Mouse (Mus musculus): Measurements from ENCODE around the gene Tnrc6c. TPM values are rescaled to one million over a fixed set of nuclear protein-coding genes. Genes with fewer than 3 reads are reported as not detected.
A peak's percentile ranks its signal among the peaks of the same experiment; 100 is the strongest.

The Tnrc6c gene
- polyA plus RNA-seq, 1 experiment: 16.9 TPM

GRCm38 (mm10) chr11:117710815-117711294 lies 56.8 kb downstream of the Tnrc6c start:
- H3K4me1 ChIP-seq (ENCODE audit: control insufficient read depth, insufficient read depth, low read length): peaks cover 29% of the 10 kb centered on the region
- no peak overlapping the region for H3K4me3 ChIP-seq (ENCODE audit: insufficient read depth, low read length)
- TF ChIP-seq CTCF (IDR thresholded peaks at IDR 0.05; ENCODE audit: low read depth, low read length) (no peak), POLR2A (IDR thresholded peaks at IDR 0.05; ENCODE audit: borderline replicate concordance, low read depth, low read length) (no peak)
- no peak overlapping the region for H3K27ac ChIP-seq (ENCODE audit: insufficient read depth, low read depth, low read length)

- no peak for TF ChIP-seq CTCF (IDR thresholded peaks at IDR 0.05; ENCODE audit: low read depth, low read length)
- TF ChIP-seq POLR2A (IDR thresholded peaks at IDR 0.05; ENCODE audit: borderline replicate concordance, low read depth, low read length): no peak
- Histone ChIP-seq H3K4me3 (ENCODE audit: insufficient read depth, low read length) (no peak overlapping the region), H3K4me1 (ENCODE audit: control insufficient read depth, insufficient read depth, low read length) (peaks cover 20% of the 10 kb centered on the region), H3K27ac (ENCODE audit: insufficient read depth, low read depth, low read length) (peak overlapping the region; percentile 57)
Measured at GRCm38 (mm10) chr11:117712065-117712464, 58.0 kb downstream of the Tnrc6c start.

GRCm38 (mm10) chr11:117713375-117713774 lies 59.3 kb downstream of the Tnrc6c start:
- Histone ChIP-seq H3K27ac (ENCODE audit: insufficient read depth, low read depth, low read length) (no peak overlapping the region), H3K4me3 (ENCODE audit: insufficient read depth, low read length) (no peak overlapping the region), H3K4me1 (ENCODE audit: control insufficient read depth, insufficient read depth, low read length) (peaks cover 16% of the 10 kb centered on the region)
- TF ChIP-seq POLR2A (IDR thresholded peaks at IDR 0.05; ENCODE audit: borderline replicate concordance, low read depth, low read length) (no peak), CTCF (IDR thresholded peaks at IDR 0.05; ENCODE audit: low read depth, low read length) (no peak)

GRCm38 (mm10) chr11:117718838-117719237 lies 64.7 kb downstream of the Tnrc6c start:
- peaks cover 28% of the 10 kb centered on the region for H3K4me1 ChIP-seq (ENCODE audit: control insufficient read depth, insufficient read depth, low read length)
- no peak overlapping the region for H3K4me3 ChIP-seq (ENCODE audit: insufficient read depth, low read length)
- TF ChIP-seq POLR2A (IDR thresholded peaks at IDR 0.05; ENCODE audit: borderline replicate concordance, low read depth, low read length): no peak
- TF ChIP-seq CTCF (IDR thresholded peaks at IDR 0.05; ENCODE audit: low read depth, low read length): no peak
- H3K27ac ChIP-seq (ENCODE audit: insufficient read depth, low read depth, low read length): no peak overlapping the region

GRCm38 (mm10) chr11:117724604-117725301 lies 70.7 kb downstream of the Tnrc6c start:
- no peak for TF ChIP-seq POLR2A (IDR thresholded peaks at IDR 0.05; ENCODE audit: borderline replicate concordance, low read depth, low read length)
- no peak for TF ChIP-seq CTCF (IDR thresholded peaks at IDR 0.05; ENCODE audit: low read depth, low read length)
- Histone ChIP-seq H3K4me3 (ENCODE audit: insufficient read depth, low read length) (no peak overlapping the region), H3K4me1 (ENCODE audit: control insufficient read depth, insufficient read depth, low read length) (peaks cover 55% of the 10 kb centered on the region), H3K27ac (ENCODE audit: insufficient read depth, low read depth, low read length) (peak overlapping the region; percentile 87)

- TF ChIP-seq POLR2A (IDR thresholded peaks at IDR 0.05; ENCODE audit: borderline replicate concordance, low read depth, low read length) (no peak), CTCF (IDR thresholded peaks at IDR 0.05; ENCODE audit: low read depth, low read length) (no peak)
- Histone ChIP-seq H3K27ac (ENCODE audit: insufficient read depth, low read depth, low read length) (peak overlapping the region; percentile 16; the same call in 1 of the 2 replicates), H3K4me3 (ENCODE audit: insufficient read depth, low read length) (no peak overlapping the region), H3K4me1 (ENCODE audit: control insufficient read depth, insufficient read depth, low read length) (peaks cover 54% of the 10 kb centered on the region)
Measured at GRCm38 (mm10) chr11:117727031-117727430, 72.9 kb downstream of the Tnrc6c start.

GRCm38 (mm10) chr11:117728245-117728644 lies 74.2 kb downstream of the Tnrc6c start:
- peaks cover 49% of the 10 kb centered on the region for H3K4me1 ChIP-seq (ENCODE audit: control insufficient read depth, insufficient read depth, low read length)
- TF ChIP-seq POLR2A (IDR thresholded peaks at IDR 0.05; ENCODE audit: borderline replicate concordance, low read depth, low read length): no peak
- TF ChIP-seq CTCF (IDR thresholded peaks at IDR 0.05; ENCODE audit: low read depth, low read length): no peak
- H3K27ac ChIP-seq (ENCODE audit: insufficient read depth, low read depth, low read length): no peak overlapping the region
- no peak overlapping the region for H3K4me3 ChIP-seq (ENCODE audit: insufficient read depth, low read length)

- Histone ChIP-seq H3K4me1 (ENCODE audit: control insufficient read depth, insufficient read depth, low read length) (peaks cover 47% of the 10 kb centered on the region), H3K4me3 (ENCODE audit: insufficient read depth, low read length) (no peak overlapping the region), H3K27ac (ENCODE audit: insufficient read depth, low read depth, low read length) (no peak overlapping the region)
- TF ChIP-seq POLR2A (IDR thresholded peaks at IDR 0.05; ENCODE audit: borderline replicate concordance, low read depth, low read length) (no peak), CTCF (IDR thresholded peaks at IDR 0.05; ENCODE audit: low read depth, low read length) (no peak)
Measured at GRCm38 (mm10) chr11:117728841-117729240, 74.8 kb downstream of the Tnrc6c start.

- Histone ChIP-seq H3K4me3 (ENCODE audit: insufficient read depth, low read length) (no peak overlapping the region), H3K4me1 (ENCODE audit: control insufficient read depth, insufficient read depth, low read length) (peaks cover 42% of the 10 kb centered on the region), H3K27ac (ENCODE audit: insufficient read depth, low read depth, low read length) (no peak overlapping the region)
- TF ChIP-seq CTCF (IDR thresholded peaks at IDR 0.05; ENCODE audit: low read depth, low read length): no peak
- no peak for TF ChIP-seq POLR2A (IDR thresholded peaks at IDR 0.05; ENCODE audit: borderline replicate concordance, low read depth, low read length)
Measured at GRCm38 (mm10) chr11:117729341-117729740, 75.3 kb downstream of the Tnrc6c start.

GRCm38 (mm10) chr11:117729798-117730489 lies 75.9 kb downstream of the Tnrc6c start:
- no peak for TF ChIP-seq POLR2A (IDR thresholded peaks at IDR 0.05; ENCODE audit: borderline replicate concordance, low read depth, low read length)
- TF ChIP-seq CTCF (IDR thresholded peaks at IDR 0.05; ENCODE audit: low read depth, low read length): no peak
- no peak overlapping the region for H3K4me3 ChIP-seq (ENCODE audit: insufficient read depth, low read length)
- H3K27ac ChIP-seq (ENCODE audit: insufficient read depth, low read depth, low read length): no peak overlapping the region
- peaks cover 36% of the 10 kb centered on the region for H3K4me1 ChIP-seq (ENCODE audit: control insufficient read depth, insufficient read depth, low read length)

Data from bone marrow macrophage, adult 2 months (primary cell).